In the genomic region with DNA sequence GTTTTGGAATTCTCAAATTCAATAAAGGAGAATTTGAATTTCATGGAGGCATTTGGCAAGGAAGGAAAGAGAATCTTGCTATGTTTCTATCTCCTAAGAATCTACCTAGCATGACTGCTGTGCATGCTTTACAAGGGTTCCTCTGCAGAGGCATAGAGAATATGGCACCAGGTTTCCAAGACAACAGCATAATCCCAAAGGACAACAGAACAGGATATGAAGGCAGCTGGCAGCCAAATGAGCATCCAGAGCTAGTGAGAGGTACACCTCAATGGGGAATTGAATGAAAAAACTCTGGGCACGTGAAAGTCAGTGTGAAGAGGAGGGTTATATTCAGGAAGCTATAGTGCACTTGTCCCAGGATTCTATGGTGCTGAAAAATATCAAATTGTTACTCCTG, we compare ENCODE assay signal across 16 mouse cellular contexts.
A peak's percentile ranks its signal among the peaks of the same experiment; 100 is the strongest.
DNase-seq lines count a peak whose midpoint lies in the region; ATAC-seq and TF ChIP-seq lines count a peak whose summit lies in the region.
"Had no signal": no experiment of that assay in that cellular context is flagged by ENCODE, and none has a peak within 500 bp of the region (broad histone marks: within the 10 kb centered on the region; RNA-seq: fewer than 3 reads in every experiment).

No protein-coding gene starts in this region.

- no peaks in the 10 kb centered on the region for H3K27me3 ChIP-seq in midbrain, embryonic 13.5 days
- H3K27me3 ChIP-seq in midbrain, embryonic 15.5 days (replicated peaks), result no peaks in the 10 kb centered on the region
- H3K27me3 ChIP-seq in hindbrain, postnatal 0 days (ENCODE audit: insufficient read depth, low read length), result no peaks in the 10 kb centered on the region
- H3K27me3 ChIP-seq: heart, embryonic 15.5 days; limb, embryonic 13.5 days; liver, embryonic 13.5 days had no signal

- H3K4me1 ChIP-seq in midbrain, embryonic 13.5 days (replicated peaks), result 0 out of 2 replicates have a peak, but pooled peaks cover 3% of the 10 kb centered on the region
- no peaks in the 10 kb centered on the region for H3K4me1 ChIP-seq in midbrain, embryonic 15.5 days
- H3K4me1 ChIP-seq in hindbrain, postnatal 0 days (ENCODE audit: insufficient read depth, low read length), result no peaks in the 10 kb centered on the region
- H3K4me1 ChIP-seq: heart, embryonic 15.5 days; limb, embryonic 13.5 days; liver, embryonic 13.5 days had no signal

- peak; percentile 48 for ATAC-seq in frontal cortex, adult (ENCODE audit: low TSS enrichment)
- peak; percentile 67; the same call in 1 of the 2 replicates for ATAC-seq in midbrain, embryonic 13.5 days
- ATAC-seq in midbrain, embryonic 15.5 days (replicated peaks), result no peak
- ATAC-seq in hindbrain, postnatal 0 days, result no peak
- ATAC-seq: intestine, postnatal 0 days had no signal

- 25% methylated on average over 1 of the region's 1 CpGs for WGBS in midbrain, embryonic 13.5 days
- WGBS in midbrain, embryonic 15.5 days, result 36% methylated on average over 1 of the region's 1 CpGs
- 10% methylated on average over 1 of the region's 1 CpGs for WGBS in hindbrain, postnatal 0 days

- H3K36me3 ChIP-seq in midbrain, embryonic 13.5 days, result no peaks in the 10 kb centered on the region
- no peaks in the 10 kb centered on the region for H3K36me3 ChIP-seq in midbrain, embryonic 15.5 days (replicated peaks)
- H3K36me3 ChIP-seq in hindbrain, postnatal 0 days (ENCODE audit: insufficient read depth, low read length), result no peaks in the 10 kb centered on the region
- H3K36me3 ChIP-seq: heart, embryonic 15.5 days; limb, embryonic 13.5 days; liver, embryonic 13.5 days had no signal

- H3K27ac ChIP-seq in midbrain, embryonic 13.5 days, result no peak overlapping the region
- no peak overlapping the region for H3K27ac ChIP-seq in midbrain, embryonic 15.5 days
- no peak overlapping the region for H3K27ac ChIP-seq in hindbrain, postnatal 0 days
- H3K27ac ChIP-seq: heart, embryonic 15.5 days; limb, embryonic 13.5 days; liver, embryonic 13.5 days had no signal

- H3K9me3 ChIP-seq in midbrain, embryonic 13.5 days, result no peaks in the 10 kb centered on the region
- H3K9me3 ChIP-seq in midbrain, embryonic 15.5 days, result no peaks in the 10 kb centered on the region
- no peaks in the 10 kb centered on the region for H3K9me3 ChIP-seq in hindbrain, postnatal 0 days (ENCODE audit: low read length)
- H3K9me3 ChIP-seq: heart, embryonic 15.5 days; limb, embryonic 13.5 days; liver, embryonic 13.5 days had no signal

- no peak for TF ChIP-seq CTCF in hindbrain, postnatal 0 days (IDR thresholded peaks at IDR 0.05; ENCODE audit: low read depth)

- DNase-seq in frontal cortex, postnatal 10 days (ENCODE audit: low spot score in 2 of 2), result no peak
- DNase-seq in hindbrain, postnatal 0 days (ENCODE audit: low spot score), result peak; percentile 51
- DNase-seq in retina, embryonic 14.5 days (ENCODE audit: low spot score), result peak; percentile 32
- DNase-seq in cerebellum, adult 18-20 months, result no peak
- DNase-seq: cerebellum, adult 9-10 months; gastrocnemius, postnatal 36 days; liver, embryonic 13.5 days; lung, embryonic 14.5 days; lung, postnatal 36 days; thymus, adult 2 months had no signal

- no peak overlapping the region for H3K4me2 ChIP-seq in midbrain, embryonic 13.5 days (replicated peaks)
- no peak overlapping the region for H3K4me2 ChIP-seq in midbrain, embryonic 15.5 days
- H3K4me2 ChIP-seq in hindbrain, postnatal 0 days (ENCODE audit: low read depth, low read length), result no peak overlapping the region
- H3K4me2 ChIP-seq: heart, embryonic 15.5 days; limb, embryonic 13.5 days; liver, embryonic 13.5 days; lung, embryonic 14.5 days had no signal

- no peak overlapping the region for H3K9ac ChIP-seq in midbrain, embryonic 13.5 days (replicated peaks)
- no peak overlapping the region for H3K9ac ChIP-seq in midbrain, embryonic 15.5 days
- H3K9ac ChIP-seq in hindbrain, postnatal 0 days (replicated peaks; ENCODE audit: low read length), result no peak overlapping the region
- H3K9ac ChIP-seq: heart, embryonic 15.5 days; limb, embryonic 13.5 days; liver, embryonic 13.5 days; lung, embryonic 14.5 days had no signal

- H3K4me3 ChIP-seq in midbrain, embryonic 13.5 days (replicated peaks), result no peak overlapping the region
- no peak overlapping the region for H3K4me3 ChIP-seq in midbrain, embryonic 15.5 days
- no peak overlapping the region for H3K4me3 ChIP-seq in hindbrain, postnatal 0 days (ENCODE audit: low read length)
- H3K4me3 ChIP-seq: heart, embryonic 15.5 days; limb, embryonic 13.5 days; liver, embryonic 13.5 days had no signal

Comparison
In these comparisons a context has a peak if more than half of its experiments do, and no peak if none do; other contexts are left out.
1. ATAC-seq: peak in frontal cortex, adult (single experiment) and midbrain, embryonic 13.5 days (single experiment); none in midbrain, embryonic 15.5 days (single experiment) and hindbrain, postnatal 0 days (single experiment).
2. DNase-seq: peak in hindbrain, postnatal 0 days (single experiment) and retina, embryonic 14.5 days (single experiment); none in frontal cortex, postnatal 10 days (0 of 2) and cerebellum, adult 18-20 months (0 of 2).